Mouse (Mus musculus) NIH3T3 (cell line): ENCODE measurements around the gene Gpr137.
A peak's percentile ranks its signal among the peaks of the same experiment; 100 is the strongest.

Experiments used
- DNase-seq: peaks from one replicate; pipeline ENCODE4 v3.0.0-alpha.2; 2012; ENCODE audit warnings: low read depth

Gpr137 gene

DNA sequence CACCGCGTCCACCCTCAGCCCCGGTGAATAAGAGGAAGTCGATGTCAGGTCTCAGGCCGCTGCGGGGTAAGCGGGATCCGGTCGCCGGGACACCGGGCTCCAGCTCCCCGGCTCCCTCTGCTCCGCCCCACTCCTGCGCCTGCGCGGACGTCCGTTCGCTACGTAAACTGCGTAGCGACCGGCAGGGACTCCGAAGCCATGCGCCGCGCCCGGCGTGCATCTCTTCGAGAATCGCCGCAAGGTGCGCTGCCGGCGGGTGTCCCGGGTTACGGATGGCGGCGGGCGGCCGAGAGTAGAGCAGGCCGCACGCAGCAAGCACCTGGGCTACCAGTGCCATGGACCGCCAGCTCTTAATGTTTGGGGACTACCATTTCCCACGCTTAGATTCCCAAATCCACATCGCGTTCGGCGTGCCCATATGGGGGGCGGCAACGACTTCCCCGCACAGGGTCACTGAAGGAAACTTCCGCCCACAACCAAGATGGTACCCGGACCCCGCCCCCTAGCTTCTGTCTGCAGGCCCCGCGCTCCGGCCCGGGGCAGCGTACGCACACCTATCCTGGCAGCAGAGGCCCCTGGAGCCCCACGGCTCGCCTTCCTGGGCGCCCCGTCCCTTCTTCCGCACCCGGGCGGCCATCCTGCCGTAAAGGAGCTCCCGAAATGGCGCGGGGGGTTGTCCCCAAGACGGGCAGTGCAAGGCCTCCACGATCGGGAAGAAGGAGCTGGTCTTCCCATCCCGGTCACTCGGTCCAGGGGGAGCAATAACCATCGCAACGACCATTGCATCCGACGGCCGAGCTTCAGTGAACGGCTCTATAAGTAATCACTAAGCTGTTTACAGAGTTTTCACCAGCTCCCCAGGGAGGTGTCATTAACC is 670 bp downstream of the Gpr137 start, which contains the start of gene Bad:
Bad (plus strand) TSS at position 490 of the 877 bp plus-strand sequence.
- peak; percentile 98 for DNase-seq

- DNase-seq: peak; percentile 28
Observed at GRCm38 (mm10) chr19:6940396-6941351, 1.6 kb downstream of the Gpr137 start.

- DNase-seq: no peak
Observed at GRCm38 (mm10) chr19:6939106-6940002, 2.9 kb downstream of the Gpr137 start.

DNA sequence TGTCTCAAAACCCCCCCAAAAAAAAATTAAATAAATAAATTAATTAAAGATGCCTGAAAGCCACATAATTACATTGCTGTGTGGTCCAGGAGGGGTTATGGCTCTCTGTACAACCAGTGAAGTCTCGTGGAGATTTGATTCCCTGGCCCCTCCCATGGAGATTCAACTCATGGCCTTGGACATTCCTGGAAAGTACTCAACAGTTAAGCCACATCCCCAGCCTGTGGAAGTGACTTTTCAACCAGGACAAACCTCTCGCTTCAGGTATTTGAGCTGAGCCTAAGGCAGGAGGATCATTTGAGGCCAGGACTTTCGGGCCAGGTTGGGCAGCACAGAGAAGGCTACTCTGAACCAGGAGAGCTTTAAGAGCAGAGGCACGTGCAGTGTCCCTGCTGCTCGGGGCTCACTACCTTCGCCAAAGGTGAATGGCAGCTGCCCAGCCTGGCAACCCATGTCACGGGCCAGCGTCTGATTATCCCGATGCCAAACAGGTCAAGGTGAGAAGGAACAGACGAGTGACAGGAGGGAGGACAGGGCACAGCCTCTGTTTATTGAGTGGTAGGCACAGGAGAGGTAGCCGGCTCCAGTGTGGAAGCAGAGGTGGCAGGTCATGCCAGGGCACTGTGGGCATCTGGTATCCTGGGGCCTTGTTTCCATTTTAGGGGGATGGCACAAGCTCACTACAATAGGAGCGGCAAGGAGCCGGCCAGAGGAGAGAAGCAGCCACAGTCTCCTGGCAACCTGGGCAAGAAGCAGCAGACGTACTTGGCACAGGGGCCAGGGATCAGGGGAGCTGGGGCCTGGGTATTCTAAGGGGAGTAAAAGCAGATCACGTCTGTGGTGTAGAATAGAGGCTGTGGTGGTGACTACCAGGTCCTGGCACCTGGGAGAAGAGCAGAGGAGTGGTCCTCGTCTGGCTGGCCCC is 4.5 kb downstream of the Gpr137 start:
- no peak for DNase-seq

GRCm38 (mm10) chr19:6936299-6936698 is 6.0 kb downstream of the Gpr137 start:
- DNase-seq: peak; percentile 43

DNA sequence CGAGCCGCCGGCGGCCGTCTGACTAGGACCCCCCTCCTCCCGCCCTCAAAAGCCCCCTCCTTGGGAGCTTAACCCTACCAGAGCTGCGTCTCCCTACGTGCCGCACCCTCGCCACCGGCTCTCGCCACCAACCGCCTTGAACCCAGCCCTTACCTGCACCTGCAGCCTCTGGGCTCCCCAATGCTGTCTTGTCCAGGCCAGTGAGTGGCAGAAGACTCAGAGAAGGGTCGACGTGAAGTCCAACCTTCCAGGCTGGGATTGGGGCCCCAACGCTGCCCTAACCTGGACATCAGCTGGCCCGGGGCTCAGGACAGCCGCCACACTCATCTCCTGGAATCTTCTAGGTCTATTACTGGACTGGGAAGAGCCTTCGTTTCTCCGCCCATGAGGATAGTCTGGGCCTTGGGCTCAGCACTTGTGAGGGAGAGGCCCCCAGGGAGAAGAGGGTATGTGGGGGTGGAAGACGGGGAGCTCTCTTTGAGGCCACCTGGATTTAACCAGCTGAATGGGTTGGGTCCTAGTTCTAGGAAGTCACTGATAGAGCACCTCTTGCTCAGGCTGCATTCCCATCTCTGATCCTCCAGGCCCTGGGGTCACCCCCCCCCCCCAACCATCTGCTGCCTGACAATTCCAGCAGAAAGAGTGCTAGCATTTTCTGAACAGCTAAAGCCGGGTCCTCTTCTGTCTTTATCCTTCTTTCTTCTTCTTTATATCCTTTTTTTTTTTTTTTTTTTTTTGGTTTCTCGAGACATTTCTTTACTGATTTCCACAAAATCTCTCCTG is 7.9 kb downstream of the Gpr137 start, which contains the start of gene Kcnk4:
Kcnk4 (minus strand) TSS at position 321 of the 783 bp plus-strand sequence.
- DNase-seq: no peak

DNA sequence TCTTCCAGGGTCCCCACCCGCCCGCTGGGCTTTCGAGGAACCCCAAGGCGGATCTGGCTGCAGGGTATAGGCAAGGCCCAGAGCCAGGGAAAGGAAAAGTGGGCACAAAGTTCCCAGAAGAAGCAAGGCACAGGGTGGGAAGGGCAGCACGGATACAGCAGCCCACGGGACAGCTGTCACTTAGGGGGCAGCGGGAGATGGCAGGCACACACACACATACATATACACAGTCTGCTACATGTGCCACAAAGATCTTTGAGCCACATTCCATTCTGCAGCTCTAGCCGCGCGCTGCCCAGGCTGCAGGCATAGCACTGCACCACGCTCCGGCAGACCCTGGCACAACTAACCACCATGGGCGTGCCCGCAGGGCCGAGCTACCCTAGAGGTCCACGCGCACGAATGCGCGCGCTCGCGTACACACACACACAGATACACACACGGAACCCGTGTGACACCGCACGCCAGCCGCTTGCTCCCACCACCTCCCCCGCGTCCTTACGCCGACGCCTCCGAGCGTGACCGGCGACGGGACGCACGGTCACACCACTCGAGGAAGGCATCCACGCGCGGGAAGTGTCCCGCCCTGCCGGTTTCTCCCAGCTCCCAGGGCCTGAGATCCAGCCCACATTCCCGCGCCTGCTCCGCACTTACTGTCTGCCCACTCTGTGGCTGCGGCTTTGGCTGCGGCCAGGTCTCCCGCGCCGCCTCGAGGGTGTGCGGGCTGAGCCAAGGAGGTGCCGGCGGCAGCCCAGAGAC is 8.7 kb downstream of the Gpr137 start:
- peak; percentile 35 for DNase-seq

GRCm38 (mm10) chr19:6933102-6933435 is 9.2 kb downstream of the Gpr137 start:
- no peak for DNase-seq

GRCm38 (mm10) chr19:6932018-6932417 is 10.3 kb downstream of the Gpr137 start:
- DNase-seq: no peak

DNA sequence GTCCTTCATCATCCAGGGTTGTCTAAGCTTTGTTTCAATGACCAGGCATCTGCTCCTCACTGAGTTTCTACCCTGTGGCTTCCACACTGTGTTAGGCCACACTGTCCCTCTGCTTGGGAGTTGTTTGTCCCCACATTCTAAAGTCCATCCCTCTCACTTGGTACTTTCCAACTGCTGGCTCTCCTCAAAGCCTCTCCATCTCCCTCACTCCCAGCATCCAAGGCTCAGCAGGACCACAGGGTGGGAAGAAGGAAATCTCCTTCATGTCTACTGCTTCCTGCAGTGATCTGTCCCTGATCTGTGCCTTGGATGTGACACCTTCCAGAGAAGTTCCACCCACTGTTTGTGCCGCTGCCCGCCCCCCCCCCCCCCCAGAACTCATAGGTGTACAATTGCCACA is 11.3 kb downstream of the Gpr137 start:
- no peak for DNase-seq

DNA sequence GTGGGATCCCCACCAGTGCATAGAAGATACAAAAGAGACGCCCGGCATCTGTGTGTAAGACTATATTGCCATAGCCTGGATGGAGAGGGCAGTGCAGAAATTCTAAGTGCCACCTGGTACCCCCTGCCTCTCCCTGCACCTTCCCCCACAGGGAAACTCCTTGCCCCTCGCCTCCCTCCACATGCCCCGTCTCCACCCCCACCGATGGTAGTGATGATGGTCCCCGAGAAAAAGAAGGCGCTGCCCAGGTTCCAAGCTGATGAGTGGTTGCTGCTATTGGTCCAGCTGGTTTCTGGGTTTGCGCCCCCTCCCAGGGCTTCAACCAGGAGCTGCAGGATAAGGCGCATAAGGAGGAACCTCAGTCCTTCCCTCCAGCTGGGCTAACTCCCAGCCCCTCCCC is 14.2 kb downstream of the Gpr137 start:
- no peak for DNase-seq

DNA sequence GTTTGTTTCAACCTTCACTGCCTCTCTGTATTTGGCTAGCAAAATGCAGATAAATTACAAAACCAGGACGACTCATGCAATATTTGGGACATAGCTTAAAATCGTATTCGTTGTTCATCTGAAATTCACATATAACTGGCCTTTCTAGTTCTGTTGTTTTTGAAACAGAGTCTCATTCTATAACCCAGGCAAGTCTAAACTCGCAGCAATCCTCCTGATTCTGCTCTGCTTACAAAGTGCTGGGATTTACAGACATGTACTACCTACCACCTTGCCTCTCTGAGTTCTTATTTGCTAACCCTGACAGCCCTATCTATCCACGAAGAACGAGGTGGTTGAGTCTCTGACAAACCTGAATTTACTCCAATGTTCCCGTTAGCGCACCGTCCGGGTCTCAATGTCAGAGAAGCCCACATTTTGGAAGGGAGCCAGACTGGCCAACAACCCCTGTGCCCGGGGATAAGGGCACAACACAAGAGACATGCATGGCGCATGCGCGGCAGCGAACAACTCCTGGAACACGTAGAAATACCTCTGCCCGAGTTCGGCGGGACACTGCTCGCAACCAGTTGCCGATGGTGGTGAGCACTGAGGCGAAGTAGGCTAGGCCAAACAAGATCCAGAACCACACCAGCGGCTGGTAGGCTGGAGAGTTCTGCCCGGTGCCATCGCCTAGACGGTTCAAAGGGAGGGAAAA is 15.6 kb downstream of the Gpr137 start:
- DNase-seq: no peak

- no peak for DNase-seq
Observed at GRCm38 (mm10) chr19:6925611-6926329, 16.5 kb downstream of the Gpr137 start.

DNA sequence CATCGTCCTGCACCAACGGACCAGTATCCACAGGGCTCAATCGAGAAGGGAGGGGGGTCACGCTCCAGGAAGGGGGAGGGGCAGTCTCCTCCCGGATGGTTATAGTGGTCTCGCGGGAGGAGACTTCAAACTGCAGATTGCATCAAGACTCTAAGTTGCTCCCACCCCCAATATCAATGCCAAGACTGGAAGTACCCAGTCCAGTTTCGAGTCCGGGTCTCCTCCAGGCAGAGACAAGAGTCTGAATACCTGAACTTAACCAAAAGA is 17.0 kb downstream of the Gpr137 start, which contains the start of gene Catsperz:
Catsperz (minus strand) TSS at position 74 of the 267 bp plus-strand sequence.
- no peak for DNase-seq

- peak; percentile 92 for DNase-seq
Observed at GRCm38 (mm10) chr19:6924461-6925306, 17.6 kb downstream of the Gpr137 start.

DNA sequence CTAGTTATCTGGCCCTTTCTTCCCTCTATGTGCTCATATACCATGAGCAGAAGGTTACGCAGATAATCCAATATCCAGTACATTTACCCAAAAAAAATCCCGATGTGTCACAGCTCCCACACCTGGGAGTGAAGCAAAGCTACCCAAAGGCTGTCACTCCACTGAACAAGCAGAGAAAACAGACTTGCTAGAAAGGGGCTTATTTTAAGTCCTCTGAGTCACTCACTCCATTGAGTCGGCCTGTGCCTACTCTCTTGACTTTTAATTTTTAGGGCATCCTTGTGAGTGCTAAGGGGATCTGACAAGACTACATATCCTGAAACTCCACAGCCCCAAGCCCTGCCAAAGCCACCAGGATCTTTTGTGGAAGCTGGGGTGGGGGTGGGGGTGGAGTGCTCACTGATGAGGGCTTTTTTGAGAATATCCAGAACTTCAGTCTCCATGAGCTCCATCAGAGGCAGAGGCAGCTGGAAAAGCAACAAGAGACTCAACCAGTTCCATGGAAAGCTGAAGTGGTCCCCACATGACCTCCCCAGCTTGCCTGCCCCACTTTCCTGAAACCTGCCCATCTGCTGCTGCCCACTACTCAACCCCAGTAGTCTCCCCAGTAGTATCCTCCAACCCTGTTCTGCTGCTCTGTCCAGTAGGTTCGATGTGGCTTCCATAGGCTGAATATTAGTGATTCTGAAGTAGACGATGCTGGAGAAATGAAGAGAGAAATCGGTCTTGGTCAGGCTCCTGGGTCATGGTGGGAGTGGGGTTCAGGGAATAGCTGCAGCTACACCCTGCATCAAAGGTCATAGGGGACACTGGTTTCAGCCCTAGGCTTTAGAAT is 19.2 kb downstream of the Gpr137 start:
- DNase-seq: no peak
